Mouse (Mus musculus) intestine, embryonic 14.5 days (tissue): ENCODE results near the gene Ddx46. TPM values are rescaled to one million over a fixed set of nuclear protein-coding genes. Genes with fewer than 3 reads are reported as not detected.
"Not testable (repeated sequence)": the region's sequence is repeated elsewhere in the genome, so short reads cannot be mapped to it uniquely, and the experiment has no call there.

ENCODE experiments used
- ATAC-seq: fragments of 200-750 bp; cut with Nextera tagmentation; replicated peaks from 2 replicates; pipeline ENCODE4 v1.8.0; 2017; ENCODE audit warnings: low read depth, moderate number of reproducible peaks, moderate TSS enrichment, moderate library complexity; ENCODE audit not compliant: low FRiP score, low TSS enrichment
- DNase-seq: peaks from one replicate; pipeline ENCODE4 v3.0.0-alpha.2; 2018; ENCODE audit warnings: low spot score
- H3K27ac ChIP-seq: fragments of 300-500 bp; sonication (generic); 2 replicates; pipeline ENCODE4 v1.5.1; 2014; ENCODE audit warnings: low read depth, mild to moderate bottlenecking, control low read depth
- H3K27me3 ChIP-seq: fragments of 300-500 bp; sonication (generic); replicated peaks from 2 replicates; pipeline ENCODE4 v1.6.1; 2014; ENCODE audit warnings: low read length, control low read depth; ENCODE audit not compliant: control insufficient read depth, insufficient read depth
- H3K36me3 ChIP-seq: fragments of 300-500 bp; sonication (generic); 2 replicates; pipeline ENCODE4 v1.6.1; 2014; ENCODE audit warnings: low read length, control low read depth; ENCODE audit not compliant: control insufficient read depth, insufficient read depth
- H3K4me1 ChIP-seq: fragments of 300-500 bp; sonication (generic); replicated peaks from 2 replicates; pipeline ENCODE4 v1.6.1; 2014; ENCODE audit warnings: low read length, control low read depth, mixed read lengths; ENCODE audit not compliant: control insufficient read depth, insufficient read depth
- H3K4me2 ChIP-seq: fragments of 300-500 bp; sonication (generic); 2 replicates; pipeline ENCODE4 v1.6.1; 2014; ENCODE audit warnings: low read length
- H3K4me3 ChIP-seq: fragments of 300-500 bp; sonication (generic); 2 replicates; pipeline ENCODE4 v1.5.1; 2014; ENCODE audit warnings: low read depth, low read length, control low read depth, mixed read lengths
- H3K9ac ChIP-seq: fragments of 300-500 bp; sonication (generic); 2 replicates; pipeline ENCODE4 v1.6.1; 2014; ENCODE audit warnings: mild to moderate bottlenecking, low read length
- H3K9me3 ChIP-seq: fragments of 300-500 bp; sonication (generic); 2 replicates; pipeline ENCODE4 v1.6.1; 2016; ENCODE audit warnings: low read length, control low read depth; ENCODE audit not compliant: control insufficient read depth
- WGBS: fragments of 180-500 bp; shearing (Covaris S2); extraction: QIAGEN DNeasy Blood & Tissue Kit; methylation state at CpG from one replicate; pipeline ENCODE4 v1.1.7; 2014; 5-methylcytosine and 5-hydroxymethylcytosine counted together
- polyA plus RNA-seq: library from polyadenylated mRNA; unstranded; fragments of >200 nt; fragmentation: Nextera tagmentation; extraction: Ambion mirVana; gene quantifications from 2 replicates; pipeline ENCODE4 v1.2.1, GENCODE M21; 2014

Ddx46 gene
- polyA plus RNA-seq, 1 experiment from 2014 or later, result 40.9 TPM

DNA sequence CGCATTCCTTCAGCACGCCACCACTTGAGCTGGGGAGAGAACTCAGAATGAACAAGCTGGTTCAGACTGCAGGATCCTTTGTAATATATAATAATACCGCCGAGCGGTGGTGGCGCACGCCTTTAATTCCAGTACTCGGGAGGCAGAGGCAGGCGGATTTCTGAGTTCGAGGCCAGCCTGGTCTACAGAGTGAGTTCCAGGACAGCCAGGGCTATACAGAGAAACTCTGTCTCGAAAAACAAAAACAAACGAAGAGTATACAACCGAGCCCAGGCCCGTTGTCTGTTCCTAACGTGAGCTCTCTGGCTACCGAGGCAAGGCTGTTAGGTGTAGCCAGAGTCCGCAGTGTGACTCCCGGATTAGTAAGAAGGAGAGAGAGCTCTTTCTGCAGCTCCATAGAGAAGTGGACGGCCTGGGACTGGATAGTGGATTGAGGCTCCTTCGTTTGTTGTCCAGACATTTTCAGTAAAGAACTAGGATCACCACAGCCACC, 12.6 kb upstream of the Ddx46 start:
- H3K9ac ChIP-seq, result peak overlapping the region; percentile 80

DNA sequence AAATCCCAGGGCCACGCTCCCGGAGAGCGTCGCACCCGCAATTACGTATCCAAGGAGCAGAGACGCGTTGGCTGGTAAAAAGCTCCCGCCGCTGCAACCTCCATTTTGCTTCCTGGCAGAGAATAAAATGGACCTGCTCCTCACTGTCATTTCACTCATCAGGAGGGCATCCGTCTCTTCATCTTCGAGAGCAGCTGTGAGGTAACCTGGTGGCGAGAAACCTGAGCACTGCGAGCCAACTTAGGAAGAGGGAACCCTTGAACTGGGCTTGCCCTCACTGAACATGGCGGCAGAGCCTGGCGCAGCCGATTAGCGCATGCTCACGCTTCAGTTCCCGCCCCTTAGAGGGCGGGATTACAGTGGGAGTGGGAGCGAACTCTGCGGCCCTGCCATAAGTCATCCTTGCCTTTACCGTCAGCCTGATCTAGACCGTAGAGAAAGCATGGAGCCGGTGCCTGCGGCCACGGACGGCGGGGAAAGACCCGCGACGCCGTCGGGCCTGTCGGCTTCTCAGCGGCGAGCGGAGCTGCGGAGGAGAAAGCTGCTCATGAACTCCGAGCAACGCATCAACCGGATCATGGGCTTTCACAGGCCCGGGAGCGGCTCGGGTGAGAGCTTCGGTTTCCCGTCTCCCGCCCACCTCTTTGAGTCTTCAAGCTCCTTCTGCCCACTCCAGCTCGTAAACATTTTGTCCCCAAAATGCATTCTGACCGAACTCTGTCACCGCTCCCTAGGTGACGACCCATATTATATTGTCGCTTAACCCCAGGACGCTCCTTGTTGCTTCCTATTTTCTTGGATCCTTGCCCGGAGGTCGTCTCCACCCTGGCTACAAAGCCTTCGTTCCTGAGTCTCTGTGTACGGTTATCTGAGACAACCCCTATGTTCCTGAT, 11.9 kb upstream of the Ddx46 start, which contains the start of gene Caml:
Gene Caml, plus strand, starts transcription at position 357 of the 893 bp plus-strand sequence.
- WGBS, result under 1% methylated on average over 59 of the region's 59 CpGs
- peak; percentile 98 for ATAC-seq
- peak; percentile 95 for DNase-seq

More for the DNA sequence above, 12.6 kb upstream of the Ddx46 start:
- Histone ChIP-seq H3K36me3 (peaks cover 17% of the 10 kb centered on the region), H3K4me1 (peaks cover 17% of the 10 kb centered on the region), H3K4me3 (peak overlapping the region; percentile 77), H3K27ac (peak overlapping the region; percentile 81; the same call in 1 of the 2 replicates), H3K4me2 (peak overlapping the region; percentile 96)
- not testable (repeated sequence) for H3K9me3 ChIP-seq, DNase-seq, H3K27me3 ChIP-seq
- WGBS, result 20% methylated on average over 20 of the region's 20 CpGs
- peak; percentile 29 for ATAC-seq

GRCm38 (mm10) chr13:55635146-55635571, 332 bp downstream of the Ddx46 start:
- peak; percentile 53; the same call in 1 of the 2 replicates for ATAC-seq

More for the DNA sequence above, 11.9 kb upstream of the Ddx46 start, which contains the start of gene Caml:
- Histone ChIP-seq H3K4me1 (peaks cover 17% of the 10 kb centered on the region), H3K9me3 (no peaks in the 10 kb centered on the region), H3K9ac (peak within 1 kb of the TSS; percentile 80), H3K27me3 (no peaks in the 10 kb centered on the region), H3K4me2 (peak within 1 kb of the TSS; percentile 96), H3K4me3 (peak within 1 kb of the TSS; percentile 77), H3K36me3 (peaks cover 20% of the 10 kb centered on the region), H3K27ac (peak within 1 kb of the TSS; percentile 81)

DNA sequence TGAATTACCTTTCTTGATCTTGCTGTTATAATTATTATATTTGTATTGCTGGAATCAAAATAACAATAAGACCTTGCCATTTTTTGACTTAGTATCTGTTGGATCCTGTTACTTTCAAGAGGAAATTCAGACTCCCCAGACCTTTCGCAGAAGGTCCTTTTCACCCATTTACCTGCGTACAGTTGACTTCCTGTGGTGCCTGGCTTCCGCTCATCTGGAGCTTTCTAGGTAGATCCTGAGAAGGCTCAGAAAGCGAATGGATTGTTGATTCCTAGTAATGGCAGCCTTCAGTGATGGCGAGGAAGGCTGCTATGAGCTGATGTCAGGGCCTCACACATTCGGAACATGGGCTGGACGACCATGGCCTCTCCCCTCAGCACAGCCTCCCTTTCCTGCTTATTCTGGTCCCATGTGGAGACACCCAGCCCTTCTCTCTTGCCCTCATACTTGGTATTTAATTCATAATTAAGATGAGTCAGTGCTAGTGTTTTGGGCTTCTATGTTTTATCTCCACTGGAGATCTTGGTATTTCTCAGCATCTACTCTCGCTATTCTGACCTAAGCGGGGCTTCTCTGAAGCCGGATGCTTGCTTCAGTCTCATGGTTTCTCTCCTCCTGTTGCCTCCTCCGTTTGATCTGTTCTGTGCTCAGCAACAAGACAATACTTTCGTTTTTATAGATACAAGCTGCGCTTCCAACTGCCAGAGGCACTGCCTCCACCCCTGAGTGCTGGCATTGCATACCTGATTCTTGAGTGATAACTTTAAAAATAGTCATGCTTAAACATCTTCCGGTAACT, 1.6 kb downstream of the Ddx46 start:
- no peak overlapping the region for H3K9ac ChIP-seq
- 89% methylated on average over 14 of the region's 14 CpGs for WGBS

More at GRCm38 (mm10) chr13:55635146-55635571, 332 bp downstream of the Ddx46 start:
- H3K36me3 ChIP-seq, result peaks cover 52% of the 10 kb centered on the region
- peak overlapping the region; percentile 66 for H3K4me2 ChIP-seq
- H3K9me3 ChIP-seq, result no peaks in the 10 kb centered on the region
- DNase-seq, result no peak
- H3K4me3 ChIP-seq, result peak overlapping the region; percentile 74
- H3K27ac ChIP-seq, result no peak overlapping the region
- H3K4me1 ChIP-seq, result peaks cover 10% of the 10 kb centered on the region
- WGBS, result under 1% methylated on average over 39 of the region's 40 CpGs
- no peaks in the 10 kb centered on the region for H3K27me3 ChIP-seq
- peak overlapping the region; percentile 72 for H3K9ac ChIP-seq

GRCm38 (mm10) chr13:55640480-55640879, 5.7 kb downstream of the Ddx46 start:
- not testable (repeated sequence) for H3K27ac ChIP-seq, H3K4me3 ChIP-seq, H3K9me3 ChIP-seq, H3K4me2 ChIP-seq, H3K27me3 ChIP-seq, H3K4me1 ChIP-seq, H3K9ac ChIP-seq, ATAC-seq
- peaks cover 57% of the 10 kb centered on the region for H3K36me3 ChIP-seq
- DNase-seq, result peak; percentile 97
- WGBS, result 51% methylated on average over 8 of the region's 8 CpGs

More for the DNA sequence above, 1.6 kb downstream of the Ddx46 start:
- no peak for ATAC-seq
- DNase-seq, result no peak
- H3K4me3 ChIP-seq, result no peak overlapping the region
- peaks cover 50% of the 10 kb centered on the region for H3K36me3 ChIP-seq
- H3K9me3 ChIP-seq, result no peaks in the 10 kb centered on the region
- no peak overlapping the region for H3K27ac ChIP-seq
- H3K27me3 ChIP-seq, result no peaks in the 10 kb centered on the region
- no peak overlapping the region; the same call in 1 of the 2 replicates for H3K4me2 ChIP-seq
- H3K4me1 ChIP-seq, result peaks cover 10% of the 10 kb centered on the region

GRCm38 (mm10) chr13:55644525-55644924, 9.7 kb downstream of the Ddx46 start:
- DNase-seq, result no peak
- H3K4me2 ChIP-seq, result no peak overlapping the region
- no peak overlapping the region for H3K27ac ChIP-seq
- H3K9me3 ChIP-seq, result no peaks in the 10 kb centered on the region
- no peak for ATAC-seq
- no peaks in the 10 kb centered on the region for H3K4me1 ChIP-seq
- H3K9ac ChIP-seq, result no peak overlapping the region
- no peak overlapping the region for H3K4me3 ChIP-seq
- H3K27me3 ChIP-seq, result no peaks in the 10 kb centered on the region
- peaks cover 81% of the 10 kb centered on the region for H3K36me3 ChIP-seq
- WGBS, result 88% methylated on average over 2 of the region's 2 CpGs

DNA sequence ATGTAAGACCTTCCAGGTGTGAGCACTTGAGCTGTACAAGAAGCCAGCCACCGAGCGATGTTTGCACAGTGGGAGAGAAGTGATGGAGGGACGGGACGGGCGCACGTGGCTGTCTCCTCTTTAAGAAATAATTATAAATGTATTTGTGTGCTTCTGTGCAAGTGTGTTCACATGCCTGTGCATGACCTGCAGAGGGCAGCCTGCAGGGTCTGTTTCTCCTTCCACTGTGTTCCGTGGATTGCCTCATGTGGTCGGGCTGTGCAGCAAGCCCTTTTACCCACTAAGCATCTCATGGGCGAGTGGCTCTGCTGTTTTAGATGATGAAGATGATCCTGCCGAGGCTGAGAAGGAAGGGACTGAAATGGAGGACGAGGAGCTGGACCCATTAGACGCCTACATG, 15.3 kb downstream of the Ddx46 start:
- Histone ChIP-seq H3K27ac (no peak overlapping the region), H3K9ac (no peak overlapping the region), H3K36me3 (peaks cover 100% of the 10 kb centered on the region), H3K4me1 (no peaks in the 10 kb centered on the region), H3K4me2 (no peak overlapping the region), H3K27me3 (no peaks in the 10 kb centered on the region), H3K4me3 (no peak overlapping the region), H3K9me3 (no peaks in the 10 kb centered on the region)
- no peak for DNase-seq
- no peak for ATAC-seq
- WGBS, result 90% methylated on average over 12 of the region's 12 CpGs

DNA sequence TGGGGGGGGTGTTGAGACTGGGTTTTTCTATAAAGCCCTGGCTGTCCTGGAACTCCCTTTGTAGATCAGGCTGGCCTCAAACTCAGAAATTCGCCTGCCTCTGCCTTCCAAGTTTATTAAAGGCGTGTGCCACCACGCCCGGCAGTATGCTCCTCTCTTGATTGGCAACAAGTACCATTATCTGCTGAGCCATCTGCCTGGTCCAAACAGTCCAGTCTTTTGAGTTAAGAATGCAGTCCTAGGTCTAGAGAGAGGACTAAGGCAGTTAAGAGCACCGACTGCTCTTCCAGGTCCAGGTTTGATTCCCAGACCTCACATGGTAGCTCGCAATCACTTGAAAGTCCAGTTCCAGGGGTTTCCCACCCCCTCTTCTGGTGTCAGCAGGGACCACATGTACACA, 16.2 kb downstream of the Ddx46 start:
- Histone ChIP-seq H3K4me2 (no peak overlapping the region), H3K36me3 (peaks cover 100% of the 10 kb centered on the region), H3K4me1 (no peaks in the 10 kb centered on the region), H3K9ac (no peak overlapping the region), H3K4me3 (no peak overlapping the region), H3K27ac (no peak overlapping the region), H3K9me3 (no peaks in the 10 kb centered on the region), H3K27me3 (no peaks in the 10 kb centered on the region)
- no peak for DNase-seq
- WGBS, result 91% methylated on average over 6 of the region's 6 CpGs
- no peak for ATAC-seq
